Mouse (Mus musculus) neural tube, embryonic 11.5 days (tissue): ENCODE results near the gene L3mbtl2. TPM values are rescaled to one million over a fixed set of nuclear protein-coding genes. Genes with fewer than 3 reads are reported as not detected.
"Not testable (repeated sequence)": the region's sequence is repeated elsewhere in the genome, so short reads cannot be mapped to it uniquely, and the experiment has no call there.

Experiments used
- ATAC-seq: fragments of 200-750 bp; cut with Nextera tagmentation; 2 replicates; pipeline ENCODE4 v1.8.0; 2017; ENCODE audit warnings: moderate number of reproducible peaks, mild to moderate bottlenecking, moderate TSS enrichment, moderate library complexity; ENCODE audit not compliant: insufficient read depth, low FRiP score, low TSS enrichment
- DNase-seq: peaks from one replicate; pipeline ENCODE4 v3.0.0-alpha.2; 2015; ENCODE audit warnings: low spot score
- H3K27ac ChIP-seq: fragments of 300-500 bp; sonication (generic); 2 replicates; pipeline ENCODE4 v1.5.1; 2014; ENCODE audit warnings: low read depth, mild to moderate bottlenecking, low read length
- H3K27me3 ChIP-seq: fragments of 300-500 bp; sonication (generic); 2 replicates; pipeline ENCODE4 v1.6.1; 2014; ENCODE audit warnings: mild to moderate bottlenecking, low read length, mixed read lengths; ENCODE audit not compliant: control insufficient read depth, insufficient read depth
- H3K36me3 ChIP-seq: fragments of 300-500 bp; sonication (generic); 2 replicates; pipeline ENCODE4 v1.6.1; 2014; ENCODE audit warnings: mild to moderate bottlenecking, low read length, moderate library complexity, mixed read lengths; ENCODE audit not compliant: control insufficient read depth, insufficient read depth
- H3K4me1 ChIP-seq: fragments of 300-500 bp; sonication (generic); 2 replicates; pipeline ENCODE4 v1.6.1; 2014; ENCODE audit warnings: low read length, mixed read lengths; ENCODE audit not compliant: control insufficient read depth, insufficient read depth
- H3K4me2 ChIP-seq: fragments of 300-500 bp; sonication (generic); 2 replicates; pipeline ENCODE4 v1.6.1; 2014; ENCODE audit warnings: low read depth, mild to moderate bottlenecking, moderate library complexity
- H3K4me3 ChIP-seq: fragments of 300-500 bp; sonication (generic); 2 replicates; pipeline ENCODE4 v1.5.1; 2014; ENCODE audit warnings: low read depth, low read length
- H3K9ac ChIP-seq: fragments of 300-500 bp; sonication (generic); 2 replicates; pipeline ENCODE4 v1.6.1; 2014; ENCODE audit warnings: mild to moderate bottlenecking, low read length
- H3K9me3 ChIP-seq: fragments of 300-500 bp; sonication (generic); 2 replicates; pipeline ENCODE4 v1.6.1; 2016; ENCODE audit warnings: low read length; ENCODE audit not compliant: control insufficient read depth
- WGBS: fragments of 180-500 bp; shearing (Covaris S2); extraction: QIAGEN DNeasy Blood & Tissue Kit; methylation state at CpG from one replicate; pipeline ENCODE4 v1.1.7; 2014; 5-methylcytosine and 5-hydroxymethylcytosine counted together
- polyA plus RNA-seq: library from polyadenylated mRNA; unstranded; fragments of >200 nt; fragmentation: Nextera tagmentation; extraction: Ambion mirVana; gene quantifications from 2 replicates; pipeline ENCODE4 v1.2.1, GENCODE M21; 2014

Gene L3mbtl2
- polyA plus RNA-seq, 1 experiment from 2014 or later: 28.6 TPM

DNA sequence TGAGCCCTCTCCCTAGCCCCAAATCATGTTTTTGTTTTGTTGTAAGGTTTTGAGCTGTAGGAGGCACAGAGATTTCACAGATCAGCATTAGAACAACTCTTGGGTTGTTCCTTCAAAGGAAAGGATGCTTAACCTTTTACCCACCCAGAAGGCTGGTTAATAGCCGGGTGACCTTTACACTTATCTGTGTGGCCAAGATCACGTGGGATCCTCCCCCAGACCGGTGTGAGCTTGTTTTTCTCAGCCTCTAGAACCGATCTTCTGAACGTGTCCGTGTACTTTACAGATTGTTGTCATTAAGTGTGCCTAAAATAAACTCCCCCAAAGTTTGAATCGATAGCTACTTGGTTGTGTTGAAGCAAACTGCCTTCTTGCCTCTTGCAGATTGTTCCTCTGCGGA is 36.9 kb downstream of the L3mbtl2 start:
- no peaks in the 10 kb centered on the region for H3K9me3 ChIP-seq
- H3K4me3 ChIP-seq: no peak overlapping the region
- no peaks in the 10 kb centered on the region for H3K4me1 ChIP-seq
- ATAC-seq (no peak), DNase-seq (no peak)
- WGBS: 80% methylated on average over 8 of the region's 8 CpGs
- no peak overlapping the region for H3K4me2 ChIP-seq
- H3K9ac ChIP-seq: no peak overlapping the region
- H3K27ac ChIP-seq: no peak overlapping the region
- peaks cover 5% of the 10 kb centered on the region; the same call in 1 of the 2 replicates for H3K27me3 ChIP-seq
- H3K36me3 ChIP-seq: peaks cover 6% of the 10 kb centered on the region

DNA sequence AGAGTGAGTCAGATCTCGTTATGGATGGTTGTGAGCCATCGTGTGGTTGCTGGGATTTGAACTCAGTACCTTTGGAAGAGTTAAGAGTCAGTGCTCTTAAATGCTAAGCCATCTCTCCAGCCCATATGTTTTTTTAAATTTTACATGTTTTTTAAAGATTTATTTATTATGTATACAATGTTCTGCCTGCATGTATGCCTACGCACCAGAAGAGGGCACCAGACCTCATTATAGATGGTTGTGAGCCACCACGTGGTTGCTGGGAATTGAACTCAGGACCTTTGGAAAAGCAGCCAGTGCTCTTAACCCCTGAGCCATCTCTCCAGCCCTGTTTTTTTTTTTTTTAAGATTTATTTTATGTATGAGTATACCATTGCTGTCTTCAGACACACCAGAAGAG is 37.7 kb downstream of the L3mbtl2 start:
- H3K36me3 ChIP-seq: peaks cover 11% of the 10 kb centered on the region
- not testable (repeated sequence) for H3K27me3 ChIP-seq, H3K9me3 ChIP-seq, DNase-seq, H3K4me2 ChIP-seq, ATAC-seq, H3K4me3 ChIP-seq, H3K4me1 ChIP-seq, H3K9ac ChIP-seq, H3K27ac ChIP-seq
- 81% methylated on average over 4 of the region's 4 CpGs for WGBS

DNA sequence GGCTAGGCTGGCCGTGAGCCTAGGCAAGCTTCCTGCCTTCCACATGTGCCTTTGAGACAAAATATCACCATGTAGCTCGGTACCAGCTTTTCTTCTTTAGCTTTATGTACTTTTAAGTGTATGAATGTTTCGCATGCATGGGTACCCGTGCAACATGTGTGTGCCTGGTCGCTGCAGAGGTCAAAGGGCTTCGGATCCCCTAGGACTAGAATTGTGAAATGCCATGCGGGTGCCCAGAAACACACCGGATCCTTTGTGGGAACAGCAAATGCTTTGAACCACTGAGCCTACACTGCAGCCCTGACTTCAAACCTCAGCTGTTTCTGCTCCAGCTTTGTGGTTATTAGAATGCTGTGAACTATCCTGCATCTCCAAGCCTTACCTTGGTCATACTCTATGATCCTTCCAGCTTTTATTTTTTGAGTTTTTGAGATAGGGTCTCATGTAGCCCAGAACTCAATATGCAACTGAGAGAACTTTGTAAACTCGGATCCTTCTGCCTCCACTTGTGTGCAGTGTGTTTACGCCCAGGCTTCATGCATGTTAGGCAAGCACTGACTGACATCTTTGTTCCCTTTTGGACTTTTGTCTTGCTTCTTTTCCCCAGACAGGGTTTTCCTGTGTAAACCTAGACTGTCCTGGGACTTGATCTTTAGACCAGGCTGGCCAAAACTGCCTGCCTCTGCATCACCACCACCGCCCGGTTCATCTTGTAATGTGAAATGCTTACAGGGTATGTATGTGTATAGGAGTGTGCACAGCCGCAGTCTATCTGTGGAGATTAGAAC is 38.8 kb downstream of the L3mbtl2 start:
- WGBS: 87% methylated on average over 13 of the region's 13 CpGs
- Histone ChIP-seq H3K27ac (no peak overlapping the region), H3K27me3 (no peaks in the 10 kb centered on the region), H3K36me3 (peaks cover 16% of the 10 kb centered on the region), H3K9ac (no peak overlapping the region), H3K4me3 (no peak overlapping the region), H3K4me2 (no peak overlapping the region), H3K9me3 (no peaks in the 10 kb centered on the region), H3K4me1 (no peaks in the 10 kb centered on the region)
- DNase-seq (no peak), ATAC-seq (no peak)

DNA sequence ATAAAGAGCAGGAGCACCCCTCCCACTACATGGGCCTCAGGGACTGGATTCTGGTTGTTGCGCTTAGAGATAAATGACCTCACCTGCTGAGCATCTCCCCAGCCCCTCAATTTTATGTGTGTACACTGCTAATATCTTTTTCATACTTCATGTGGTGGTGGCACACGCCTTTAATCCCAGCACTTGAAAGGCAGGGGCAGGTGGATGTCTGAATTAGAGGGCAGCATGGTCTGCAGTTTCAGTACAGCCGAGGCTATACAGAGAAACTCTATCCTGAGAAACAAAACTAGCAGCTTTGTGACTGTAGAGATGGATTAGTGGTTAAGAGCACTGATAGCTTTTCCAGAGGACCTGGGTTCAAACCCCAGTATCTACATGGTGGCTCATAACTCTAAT is 39.4 kb downstream of the L3mbtl2 start:
- no peak overlapping the region for H3K4me3 ChIP-seq
- no peak overlapping the region for H3K27ac ChIP-seq
- WGBS: 82% methylated on average over 3 of the region's 3 CpGs
- H3K36me3 ChIP-seq: peaks cover 16% of the 10 kb centered on the region
- no peak overlapping the region for H3K4me2 ChIP-seq
- H3K9ac ChIP-seq: no peak overlapping the region
- H3K9me3 ChIP-seq: no peaks in the 10 kb centered on the region
- no peak for ATAC-seq
- DNase-seq: no peak
- no peaks in the 10 kb centered on the region for H3K27me3 ChIP-seq
- H3K4me1 ChIP-seq: no peaks in the 10 kb centered on the region

DNA sequence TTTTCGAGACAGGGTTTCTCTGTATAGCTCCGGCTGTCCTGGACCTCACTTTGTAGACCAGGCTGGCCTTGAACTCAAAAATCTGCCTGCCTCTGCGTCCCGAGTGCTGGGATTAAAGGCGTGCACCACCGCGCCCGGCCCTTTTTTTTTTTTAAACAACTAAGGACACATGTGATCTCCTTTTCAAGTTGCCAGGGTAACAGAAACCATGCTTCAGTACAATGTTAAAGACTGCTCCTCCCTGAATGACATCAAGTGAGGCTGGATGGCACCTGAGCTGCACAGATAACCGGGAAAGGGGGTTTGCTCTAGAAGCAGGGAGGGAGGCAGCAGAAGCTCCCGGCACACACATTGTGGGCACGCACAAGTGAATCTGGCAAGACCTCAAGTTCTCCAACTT is 45.3 kb downstream of the L3mbtl2 start:
- peaks cover 43% of the 10 kb centered on the region for H3K36me3 ChIP-seq
- no peak overlapping the region for H3K9ac ChIP-seq
- no peak overlapping the region for H3K4me3 ChIP-seq
- DNase-seq (no peak), ATAC-seq (no peak)
- no peak overlapping the region for H3K4me2 ChIP-seq
- H3K4me1 ChIP-seq: no peaks in the 10 kb centered on the region
- H3K9me3 ChIP-seq: no peaks in the 10 kb centered on the region
- H3K27ac ChIP-seq: no peak overlapping the region
- H3K27me3 ChIP-seq: no peaks in the 10 kb centered on the region
- 93% methylated on average over 11 of the region's 11 CpGs for WGBS

DNA sequence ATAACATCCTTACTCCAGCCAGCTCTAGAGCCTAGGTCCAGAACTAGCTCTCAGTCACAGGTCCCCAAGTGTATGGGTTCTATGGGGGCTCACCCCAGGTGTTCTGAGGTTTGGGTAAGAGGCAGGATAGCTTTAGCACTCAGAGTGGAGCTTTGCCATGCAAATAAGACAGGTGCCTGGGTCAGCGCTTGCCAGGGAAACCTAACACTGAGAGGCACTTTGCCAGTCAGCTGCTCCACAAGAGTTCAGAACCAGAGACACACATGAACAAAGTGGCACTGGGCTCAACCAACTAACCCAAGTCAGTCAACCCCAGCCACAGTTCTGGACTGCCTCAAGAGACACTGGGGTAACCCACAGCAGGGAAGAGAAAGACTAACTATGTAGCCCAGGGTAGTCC is 46.0 kb downstream of the L3mbtl2 start:
- H3K4me3 ChIP-seq: no peak overlapping the region
- H3K36me3 ChIP-seq: peaks cover 43% of the 10 kb centered on the region
- H3K9me3 ChIP-seq: no peaks in the 10 kb centered on the region
- H3K27ac ChIP-seq: no peak overlapping the region
- no peak overlapping the region for H3K9ac ChIP-seq
- H3K4me1 ChIP-seq: no peaks in the 10 kb centered on the region
- WGBS: 96% methylated on average over 1 of the region's 1 CpGs
- ATAC-seq (no peak), DNase-seq (no peak)
- no peak overlapping the region for H3K4me2 ChIP-seq
- H3K27me3 ChIP-seq: no peaks in the 10 kb centered on the region

DNA sequence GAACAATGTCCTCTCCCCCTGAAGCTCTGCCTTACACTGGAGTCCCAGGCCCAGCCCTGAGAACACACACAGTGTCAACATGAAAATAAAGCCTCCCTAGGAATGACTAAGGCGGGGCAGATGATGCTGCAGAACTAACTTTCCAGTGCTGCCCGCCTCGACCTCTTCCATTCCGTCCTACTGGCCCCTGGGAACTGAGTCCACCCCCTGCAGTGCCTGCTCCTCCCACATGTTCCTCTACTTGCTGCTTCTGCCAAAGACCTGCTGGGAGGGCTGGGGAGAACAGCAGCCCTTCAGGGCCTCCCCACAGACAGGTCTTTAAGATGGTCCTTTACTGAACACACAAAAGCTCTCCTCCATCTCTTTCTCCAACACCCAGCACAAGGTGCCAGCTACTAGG is 47.1 kb downstream of the L3mbtl2 start:
- Histone ChIP-seq H3K4me2 (no peak overlapping the region), H3K4me3 (no peak overlapping the region), H3K27ac (no peak overlapping the region), H3K4me1 (no peaks in the 10 kb centered on the region), H3K9me3 (no peaks in the 10 kb centered on the region), H3K9ac (no peak overlapping the region), H3K27me3 (no peaks in the 10 kb centered on the region), H3K36me3 (peaks cover 43% of the 10 kb centered on the region)
- WGBS: 78% methylated on average over 4 of the region's 4 CpGs
- ATAC-seq (no peak), DNase-seq (no peak)

DNA sequence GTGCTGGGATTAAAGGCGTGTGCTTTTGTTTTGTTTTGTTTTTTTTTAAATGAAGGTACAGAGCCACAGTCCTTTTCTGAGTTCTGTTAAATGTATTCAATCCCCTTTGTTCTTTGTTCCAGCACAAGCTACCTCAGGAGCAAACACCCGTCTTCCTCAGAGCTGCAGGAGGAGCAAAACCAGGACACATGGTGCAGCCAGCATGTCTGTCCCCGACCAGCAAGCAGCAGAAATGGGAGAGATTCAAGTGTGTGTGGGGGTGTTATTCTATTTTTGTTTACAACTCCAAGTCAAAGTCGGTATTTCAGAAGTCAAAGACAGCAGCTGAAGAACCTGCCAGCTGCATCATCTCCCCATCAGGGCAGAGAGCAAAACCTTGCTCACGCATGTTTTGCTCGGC is 50.1 kb downstream of the L3mbtl2 start:
- Histone ChIP-seq H3K4me1 (no peaks in the 10 kb centered on the region), H3K9me3 (no peaks in the 10 kb centered on the region), H3K36me3 (peaks cover 40% of the 10 kb centered on the region), H3K27me3 (no peaks in the 10 kb centered on the region), H3K4me3 (no peak overlapping the region), H3K4me2 (no peak overlapping the region), H3K27ac (no peak overlapping the region), H3K9ac (no peak overlapping the region)
- ATAC-seq (no peak), DNase-seq (no peak)
- WGBS: 92% methylated on average over 6 of the region's 6 CpGs

DNA sequence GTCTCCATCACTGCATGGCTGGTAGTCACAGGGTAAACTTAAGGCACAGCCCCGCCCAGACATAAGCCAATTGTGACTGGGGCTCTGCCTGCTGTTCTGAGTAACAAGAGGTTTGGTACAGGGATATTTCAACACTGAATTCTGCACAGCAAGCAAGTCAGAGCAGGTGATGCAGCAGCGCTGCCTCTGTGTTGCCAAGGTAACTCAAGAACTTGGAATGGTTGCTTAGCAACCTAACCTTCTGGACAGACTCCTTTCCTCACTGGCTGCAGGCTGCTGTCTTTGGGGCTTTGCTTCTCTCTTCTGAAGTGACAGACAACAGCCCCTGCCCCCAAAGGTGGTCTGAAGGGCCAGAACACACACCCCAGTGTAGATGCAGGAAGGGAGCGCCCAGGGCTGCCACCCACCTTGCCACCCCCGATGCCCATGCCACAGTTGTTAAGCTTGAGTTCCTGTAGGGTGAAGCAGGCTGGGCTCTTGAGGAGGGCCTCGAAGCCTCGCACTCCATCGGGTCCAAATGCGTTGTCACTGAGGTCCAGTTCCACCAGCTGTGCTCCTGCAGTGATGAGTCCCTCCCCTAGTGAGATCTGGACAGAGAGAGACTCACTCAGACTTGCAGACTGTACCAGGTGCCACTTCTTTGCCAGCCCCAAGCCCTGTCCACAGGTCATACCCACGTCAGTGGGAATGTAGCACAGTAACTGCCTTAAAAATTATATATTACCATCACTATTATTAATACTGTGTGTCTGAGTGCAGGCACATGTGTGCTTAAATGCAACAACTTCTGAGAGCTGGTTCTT is 54.8 kb downstream of the L3mbtl2 start:
- Histone ChIP-seq H3K9me3 (no peaks in the 10 kb centered on the region), H3K27me3 (no peaks in the 10 kb centered on the region), H3K4me2 (no peak overlapping the region), H3K36me3 (peaks cover 39% of the 10 kb centered on the region), H3K4me1 (no peaks in the 10 kb centered on the region), H3K27ac (no peak overlapping the region), H3K4me3 (no peak overlapping the region), H3K9ac (no peak overlapping the region)
- 96% methylated on average over 9 of the region's 9 CpGs for WGBS
- DNase-seq (no peak), ATAC-seq (no peak)
